Mouse (Mus musculus) liver, adult 2 months (tissue): ENCODE measurements at regions not wholly inside any gene's neighbourhood (a gene's known extent, or its start where the extent isn't known, plus 50 kb on each side); places are given as distances from the start of the nearest gene placed in this dataset.

Experiments used
- CTCF ChIP-seq: fragments of 200-500 bp; IDR thresholded peaks from 2 replicates; pipeline ENCODE4 v1.5.1; 2011; ENCODE audit warnings: low read depth, low read length, control low read depth
- POLR2A ChIP-seq: fragments of 200-500 bp; IDR thresholded peaks from 2 replicates; pipeline ENCODE4 v1.6.1; 2011; ENCODE audit warnings: low read length, control low read depth; ENCODE audit not compliant: insufficient read depth; ENCODE audit errors: extremely low read depth

DNA sequence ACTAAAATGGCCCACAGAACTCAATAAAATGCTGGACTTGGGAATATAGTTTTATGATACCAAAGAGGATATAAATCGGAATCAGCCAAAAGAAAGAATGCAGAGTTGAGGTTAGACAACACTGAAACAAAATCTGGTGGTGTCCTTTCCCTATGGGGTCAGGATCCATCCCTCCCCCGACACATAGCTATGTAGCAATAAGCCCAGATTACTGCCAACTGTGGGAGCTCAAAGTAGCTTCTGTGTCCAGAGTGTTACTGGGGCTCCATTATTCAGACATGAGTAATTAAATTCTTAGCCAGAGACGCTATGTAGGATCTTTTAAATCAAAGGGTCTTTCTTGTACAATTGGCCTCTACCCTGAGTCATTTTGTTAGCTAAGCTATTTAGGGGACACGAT is 109.4 kb upstream of the Igfbp7 start:
- TF ChIP-seq CTCF (no peak), POLR2A (no peak)
